Mouse (Mus musculus): Measurements from ENCODE around the gene Gm11549.

Gene Gm11549

DNA sequence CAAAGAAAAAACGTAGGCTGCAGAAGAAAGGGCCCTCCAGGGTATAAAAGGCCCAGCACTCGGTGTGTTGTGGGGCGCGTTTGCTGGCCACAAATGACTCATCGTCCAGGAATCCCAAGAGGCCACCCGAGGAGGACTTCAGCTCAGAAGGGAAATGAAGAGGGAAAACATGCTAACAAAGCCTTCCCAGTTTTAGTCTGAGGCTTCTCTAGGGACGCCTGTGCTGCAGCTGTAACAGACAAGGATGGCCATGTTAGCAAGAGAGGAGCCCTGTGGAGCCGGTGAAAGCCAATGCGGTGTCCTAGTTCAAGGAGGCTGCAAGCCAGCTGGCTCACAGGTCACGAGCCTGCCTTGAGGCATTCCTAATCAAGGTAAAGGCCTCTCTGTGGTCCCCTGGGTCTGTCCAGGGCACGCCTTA lies 39.8 kb downstream of the Gm11549 start:
- DNase-seq (ENCODE audit: low spot score in 2 of 2), result no peak

DNA sequence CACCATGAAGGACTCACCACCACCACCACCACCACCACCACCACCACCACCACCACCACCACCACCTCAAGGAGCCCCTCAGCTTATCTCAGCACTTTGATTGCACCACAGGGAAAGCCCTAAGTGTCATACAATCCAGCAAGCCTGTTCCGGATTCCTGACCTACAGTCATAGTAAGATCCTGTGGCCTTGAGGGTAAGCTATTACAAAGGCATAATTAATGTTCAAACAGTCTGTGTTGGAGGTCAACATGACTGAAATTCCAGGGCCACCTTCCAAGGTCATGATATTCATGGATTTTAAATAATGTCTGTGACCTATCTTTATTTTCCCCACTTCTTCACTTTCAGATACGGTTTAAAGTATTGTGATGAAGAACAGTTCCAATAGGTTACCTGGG lies 41.1 kb downstream of the Gm11549 start:
- DNase-seq (ENCODE audit: low spot score in 2 of 2), result no peak

- DNase-seq (ENCODE audit: low spot score in 2 of 2), result peak; percentile 55 to 59
Measured at GRCm38 (mm10) chr3:36478776-36479175, 42.8 kb downstream of the Gm11549 start.

- no peak for DNase-seq (ENCODE audit: low spot score in 2 of 2)
Measured at GRCm38 (mm10) chr3:36476261-36477155, 45.1 kb downstream of the Gm11549 start.

- peak; percentile 85 to 91 for DNase-seq (ENCODE audit: low spot score in 2 of 2)
Measured at GRCm38 (mm10) chr3:36475532-36476087, 46.0 kb downstream of the Gm11549 start, which contains the start of the genes Anxa5 and 1810062G17Rik. Gene Anxa5 (minus strand): TSS chr3:36475894. Gene 1810062G17Rik (plus strand): TSS chr3:36475937.

DNA sequence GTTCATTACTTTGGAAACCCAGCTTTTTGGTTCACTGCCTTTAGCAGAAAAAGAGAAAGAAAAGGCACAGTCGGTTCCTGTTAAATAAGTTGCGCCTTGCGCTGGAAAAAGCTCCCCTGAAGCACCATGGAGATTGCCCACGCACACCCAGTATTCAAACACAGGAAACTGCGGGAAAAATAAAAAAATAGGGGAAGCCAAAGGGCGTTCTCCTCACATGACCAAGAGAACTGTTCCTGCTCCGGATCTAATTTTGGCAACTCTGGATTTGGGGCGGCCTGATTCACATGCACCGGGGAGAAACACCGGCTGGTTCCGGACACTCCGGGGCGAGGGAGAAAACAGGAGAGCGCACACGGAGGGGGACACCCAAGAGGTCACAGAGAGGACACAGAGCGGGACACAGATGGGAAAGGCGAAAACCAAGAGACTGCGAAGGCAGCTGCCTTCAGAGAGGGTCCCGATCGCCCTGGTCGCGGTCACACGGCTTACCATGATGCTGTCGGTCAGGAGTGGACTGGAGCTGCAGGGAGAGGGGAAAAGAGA lies 46.6 kb downstream of the Gm11549 start:
- peak; percentile 63 to 64 for DNase-seq (ENCODE audit: low spot score in 2 of 2)

DNA sequence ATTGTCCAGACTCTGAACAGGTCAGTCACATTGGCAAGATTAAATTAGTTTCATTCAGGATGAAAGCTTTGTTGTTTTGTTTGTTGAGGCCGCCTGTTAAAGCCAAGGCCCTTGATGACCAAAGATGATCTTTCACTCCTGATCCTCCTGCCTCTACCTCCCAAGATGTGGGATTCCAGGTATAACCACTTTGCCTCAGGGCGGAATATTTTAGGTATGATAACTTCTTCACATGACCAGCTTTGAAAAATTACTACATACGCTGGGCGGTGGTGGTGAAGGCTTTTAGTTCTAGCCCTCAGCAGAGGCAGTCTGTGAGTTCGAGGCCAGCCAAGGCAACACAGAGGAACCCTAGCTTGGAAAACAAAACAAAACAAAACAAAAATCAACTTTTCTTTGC lies 47.2 kb downstream of the Gm11549 start:
- no peak for DNase-seq (ENCODE audit: low spot score in 2 of 2)

GRCm38 (mm10) chr3:36473222-36473621 lies 48.4 kb downstream of the Gm11549 start:
- no peak for DNase-seq (ENCODE audit: low spot score in 2 of 2)

DNA sequence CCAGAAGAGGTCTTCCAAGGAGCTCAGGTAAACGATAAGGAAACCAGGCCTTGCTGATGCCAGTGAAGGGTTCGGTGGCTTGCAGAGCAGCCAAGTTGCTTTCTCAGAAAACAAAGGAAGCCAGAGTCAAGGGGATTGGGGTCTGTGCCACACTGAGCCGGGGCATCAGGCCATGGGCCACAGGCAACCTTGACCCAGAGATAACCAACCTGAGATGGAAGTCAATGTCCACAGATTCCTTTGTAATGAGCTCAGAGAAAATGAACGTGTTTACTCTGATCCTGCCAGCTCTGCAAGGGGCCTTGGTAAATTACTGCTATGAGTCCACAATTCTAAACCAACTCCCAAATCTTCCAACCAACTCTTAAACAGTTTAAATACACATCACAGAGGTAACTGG lies 49.8 kb downstream of the Gm11549 start:
- no peak for DNase-seq (ENCODE audit: low spot score in 2 of 2)

DNA sequence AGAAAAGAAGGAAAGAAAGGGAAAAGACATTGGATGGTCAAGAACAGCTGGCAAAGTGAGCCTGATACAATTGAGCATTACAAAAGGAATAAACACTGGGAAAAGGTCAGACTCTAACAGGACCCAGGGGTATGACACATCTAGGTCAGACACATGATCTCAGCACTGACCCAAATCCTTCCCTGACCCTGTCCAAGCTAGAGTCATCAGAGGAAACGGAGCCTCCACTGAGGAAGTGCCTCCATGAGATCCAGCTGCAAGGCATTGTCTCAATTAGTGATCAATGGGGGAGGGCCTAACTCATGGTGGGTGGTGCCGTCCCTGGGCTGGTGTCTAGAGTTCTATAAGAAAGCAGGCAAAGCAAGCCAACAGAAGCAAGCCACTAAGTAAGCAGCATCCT lies 52.7 kb downstream of the Gm11549 start:
- DNase-seq (ENCODE audit: low spot score in 2 of 2), result no peak

DNA sequence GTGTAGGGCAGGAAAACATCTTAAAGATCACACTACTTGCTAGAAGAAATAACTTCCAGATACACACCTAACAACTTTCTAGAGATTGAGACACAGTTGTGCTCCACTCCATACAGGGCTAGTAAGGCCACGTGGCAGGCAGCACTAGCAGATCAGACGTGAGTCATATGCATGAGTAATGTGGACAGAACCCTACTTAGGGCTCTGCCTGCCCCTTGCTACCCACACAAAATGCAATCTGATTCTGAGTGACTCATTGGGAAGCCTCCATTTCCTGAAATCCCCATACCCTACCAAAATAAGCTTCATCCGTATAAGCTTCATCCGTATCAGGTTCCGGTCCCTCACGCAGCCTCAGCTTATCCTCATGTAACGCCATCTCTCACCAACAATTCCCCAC lies 54.0 kb downstream of the Gm11549 start:
- DNase-seq (ENCODE audit: low spot score in 2 of 2), result peak in 1 of 2 experiments; percentile 29

DNA sequence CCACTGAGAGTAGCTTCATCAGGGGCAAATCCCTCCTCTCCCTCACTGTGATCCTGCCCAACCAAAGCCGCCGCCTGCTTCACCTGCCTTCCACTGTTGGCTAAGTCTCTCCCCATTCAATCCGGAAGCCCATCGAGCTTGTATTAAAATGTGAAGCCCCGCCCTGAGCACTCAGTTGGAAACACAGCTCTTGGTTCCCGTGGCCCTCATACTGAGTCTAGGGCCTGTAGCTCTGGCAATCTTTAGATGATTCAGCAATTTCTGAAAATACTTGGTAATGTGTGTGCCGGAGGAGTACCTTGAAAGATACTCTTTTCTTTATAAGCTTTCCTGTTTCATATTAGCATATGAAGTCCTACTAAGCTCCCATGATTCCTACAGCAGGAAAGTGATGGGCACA lies 56.1 kb downstream of the Gm11549 start:
- no peak for DNase-seq (ENCODE audit: low spot score in 2 of 2)
